Mouse (Mus musculus) urinary bladder, postnatal 10 days (tissue): ENCODE measurements around the gene Dgkb.

ENCODE experiments used
- DNase-seq: peaks from one replicate; pipeline ENCODE4 v3.0.0; 2022; ENCODE audit warnings: low spot score

Dgkb gene

GRCm38 (mm10) chr12:37996417-37996946 lies 179.0 kb downstream of the Dgkb start:
- DNase-seq = no peak

- no peak for DNase-seq
Measured at GRCm38 (mm10) chr12:38017674-38018073, 200.1 kb downstream of the Dgkb start.

- no peak for DNase-seq
Measured at GRCm38 (mm10) chr12:38047256-38047655, 229.7 kb downstream of the Dgkb start.

GRCm38 (mm10) chr12:38088224-38088623 lies 270.7 kb downstream of the Dgkb start:
- no peak for DNase-seq

GRCm38 (mm10) chr12:38111928-38112327 lies 294.4 kb downstream of the Dgkb start:
- DNase-seq = no peak

GRCm38 (mm10) chr12:38114990-38115615 lies 297.6 kb downstream of the Dgkb start:
- no peak for DNase-seq

GRCm38 (mm10) chr12:38123524-38123923 lies 306.0 kb downstream of the Dgkb start:
- no peak for DNase-seq

GRCm38 (mm10) chr12:38125297-38125696 lies 307.8 kb downstream of the Dgkb start:
- DNase-seq = no peak

GRCm38 (mm10) chr12:38130209-38130915 lies 312.8 kb downstream of the Dgkb start:
- DNase-seq = no peak

GRCm38 (mm10) chr12:38136379-38136778 lies 318.9 kb downstream of the Dgkb start:
- DNase-seq = no peak

GRCm38 (mm10) chr12:38140039-38140438 lies 322.5 kb downstream of the Dgkb start:
- DNase-seq = no peak

GRCm38 (mm10) chr12:38232665-38233064 lies 415.1 kb downstream of the Dgkb start:
- DNase-seq = no peak

GRCm38 (mm10) chr12:38268856-38269255 lies 451.3 kb downstream of the Dgkb start:
- no peak for DNase-seq

GRCm38 (mm10) chr12:38301497-38301896 lies 484.0 kb downstream of the Dgkb start:
- DNase-seq = no peak

GRCm38 (mm10) chr12:38303841-38304240 lies 486.3 kb downstream of the Dgkb start:
- DNase-seq = no peak

GRCm38 (mm10) chr12:38304245-38304644 lies 486.7 kb downstream of the Dgkb start:
- DNase-seq = no peak

GRCm38 (mm10) chr12:38309885-38310284 lies 492.4 kb downstream of the Dgkb start:
- DNase-seq = no peak

- no peak for DNase-seq
Measured at GRCm38 (mm10) chr12:38327729-38328271, 510.3 kb downstream of the Dgkb start.

- DNase-seq = no peak
Measured at GRCm38 (mm10) chr12:38328779-38329178, 511.3 kb downstream of the Dgkb start.

- no peak for DNase-seq
Measured at GRCm38 (mm10) chr12:38342657-38343056, 525.1 kb downstream of the Dgkb start.

- DNase-seq = no peak
Measured at GRCm38 (mm10) chr12:38352481-38352880, 535.0 kb downstream of the Dgkb start.

GRCm38 (mm10) chr12:38356386-38356785 lies 538.9 kb downstream of the Dgkb start:
- no peak for DNase-seq

- no peak for DNase-seq
Measured at GRCm38 (mm10) chr12:38361491-38361890, 544.0 kb downstream of the Dgkb start.
